Mouse (Mus musculus) spleen, adult 10 weeks (tissue): Measurements from ENCODE around the gene Timm17b. TPM values are rescaled to one million over a fixed set of nuclear protein-coding genes. Genes with fewer than 3 reads are reported as not detected.

Source experiments
- polyA plus RNA-seq: library from polyadenylated mRNA; stranded (reverse); fragments of 350-450 nt; fragmentation: Illumina TruSeq; extraction: RNeasy Lipid Tissue Mini Kit (QIAGEN cat#74804); gene quantifications from one replicate; pipeline ENCODE4 v1.2.3, GENCODE M21; 2015; ENCODE audit warnings: low replicate concordance; ENCODE audit not compliant: insufficient read depth

Gene Timm17b
- polyA plus RNA-seq: 22.6 TPM

DNA sequence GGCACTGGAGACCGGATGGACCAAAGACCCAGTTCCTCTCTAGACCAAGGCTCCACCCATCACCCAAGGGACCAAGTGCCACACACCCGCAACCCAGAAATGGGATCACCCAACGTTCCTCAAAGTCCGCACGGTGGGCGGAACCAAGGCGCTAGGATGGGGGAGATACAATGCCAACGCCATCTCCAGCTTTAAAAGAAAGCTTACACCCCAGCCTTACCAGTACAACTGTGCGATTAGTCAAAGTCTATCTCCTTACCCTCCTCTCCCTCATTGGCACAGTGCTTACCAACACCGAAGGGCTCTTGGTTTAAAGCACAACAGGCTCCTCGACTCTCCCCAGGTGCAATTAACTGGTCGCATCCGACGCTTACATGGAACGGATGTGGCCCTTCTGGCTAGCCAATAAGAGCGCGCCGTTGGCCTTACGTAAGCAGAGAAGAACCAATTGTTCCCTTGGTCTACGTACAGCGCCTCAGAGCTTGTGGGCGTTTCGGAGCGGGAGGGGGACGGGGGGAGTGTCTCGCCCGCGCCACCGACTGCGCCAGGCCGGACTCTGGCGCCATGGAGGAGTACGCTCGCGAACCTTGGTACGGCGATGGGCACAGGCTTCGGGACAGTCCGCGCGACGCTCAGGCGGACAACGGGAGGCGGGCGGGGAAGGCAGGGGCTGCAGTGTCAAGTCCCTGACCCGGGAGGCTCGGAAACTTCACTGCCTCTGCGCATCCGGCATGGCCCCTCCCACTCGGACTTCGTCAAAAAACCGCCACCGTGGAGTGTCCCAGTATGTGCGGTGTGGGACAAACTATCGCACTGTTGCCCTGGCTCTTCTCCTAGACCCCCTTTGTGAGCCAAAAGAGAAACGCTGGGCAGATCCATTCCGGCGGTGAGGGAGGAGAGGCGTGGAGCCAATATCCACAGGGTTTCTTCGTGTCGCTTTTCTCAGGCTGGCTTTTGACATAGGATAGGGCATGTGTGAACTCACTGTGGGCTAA lies at the start of gene Timm17b, which contains the start of gene Pqbp1:
Gene Timm17b (plus strand): TSS at position 478 of the 995 bp plus-strand sequence.
Gene Pqbp1 (minus strand): TSS at position 390 of the 995 bp plus-strand sequence.

GRCm38 (mm10) chrX:7878007-7878419 lies 21.1 kb upstream of the Timm17b start, which contains the start of gene Pim2:
TSS of gene Pim2 (plus strand) at chrX:7878262.

GRCm38 (mm10) chrX:7883841-7884567 lies 15.2 kb upstream of the Timm17b start, which contains the start of gene Slc35a2:
TSS of gene Slc35a2 (plus strand) at chrX:7884028.

GRCm38 (mm10) chrX:7907735-7908134 lies 8.6 kb downstream of the Timm17b start, which contains the start of gene Gm10491:
TSS of gene Gm10491 (minus strand) at chrX:7907835.

GRCm38 (mm10) chrX:7909242-7909641 lies 10.1 kb downstream of the Timm17b start, which contains the start of gene Gm10490:
TSS of gene Gm10490 (plus strand) at chrX:7909542.

GRCm38 (mm10) chrX:7919601-7920383 lies 20.6 kb downstream of the Timm17b start, which contains the start of gene Pcsk1n:
TSS of gene Pcsk1n (plus strand) at chrX:7919822.

GRCm38 (mm10) chrX:7928270-7928790 lies 29.2 kb downstream of the Timm17b start, which contains the start of gene Eras:
TSS of gene Eras (minus strand) at chrX:7928607.

GRCm38 (mm10) chrX:7947108-7947899 lies 48.1 kb downstream of the Timm17b start, which contains the start of gene Hdac6:
TSS of gene Hdac6 (minus strand) at chrX:7947889.

Other genes starting within 250 kb of the Timm17b start
- gene Prickle3, start 242.1 kb upstream of the Timm17b start, polyA plus RNA-seq: 18.5 TPM
- gene Plp2, start 228.0 kb upstream of the Timm17b start, polyA plus RNA-seq: 119 TPM
- 0.14 TPM for gene Magix, start 218.1 kb upstream of the Timm17b start, polyA plus RNA-seq
- gene Gpkow, start 202.2 kb upstream of the Timm17b start, polyA plus RNA-seq: 51.7 TPM
- 38.0 TPM for gene Wdr45, start 185.0 kb upstream of the Timm17b start, polyA plus RNA-seq
- gene Gm45208, start 177.1 kb upstream of the Timm17b start, polyA plus RNA-seq: not detected
- gene Praf2, start 170.9 kb upstream of the Timm17b start, polyA plus RNA-seq: 22.9 TPM
- 2.0 TPM for gene Ccdc120, start 148.5 kb upstream of the Timm17b start, polyA plus RNA-seq
- 28.7 TPM for gene Tfe3, start 136.8 kb upstream of the Timm17b start, polyA plus RNA-seq
- 207 TPM for gene Gripap1, start 109.6 kb upstream of the Timm17b start, polyA plus RNA-seq
- gene Kcnd1, start 77.1 kb upstream of the Timm17b start, polyA plus RNA-seq: 2.4 TPM
- 173 TPM for gene Otud5, start 58.0 kb upstream of the Timm17b start, polyA plus RNA-seq
- gene Pim2, start 21.1 kb upstream of the Timm17b start, polyA plus RNA-seq: 38.2 TPM
- 18.6 TPM for gene Slc35a2, start 15.3 kb upstream of the Timm17b start, polyA plus RNA-seq
- gene Pqbp1, start 88 bp upstream of the Timm17b start, polyA plus RNA-seq: 129 TPM
- not detected for gene Gm10491, start 8.5 kb downstream of the Timm17b start, polyA plus RNA-seq
- gene Gm10490, start 10.2 kb downstream of the Timm17b start, polyA plus RNA-seq: not detected
- not detected for gene Pcsk1n, start 20.5 kb downstream of the Timm17b start, polyA plus RNA-seq
- gene Eras, start 29.2 kb downstream of the Timm17b start, polyA plus RNA-seq: not detected
- gene Hdac6, start 48.5 kb downstream of the Timm17b start, polyA plus RNA-seq: 14.7 TPM
- 6.3 TPM for gene Gata1, start 78.7 kb downstream of the Timm17b start, polyA plus RNA-seq
- gene Glod5, start 119.1 kb downstream of the Timm17b start, polyA plus RNA-seq: not detected
- 31.7 TPM for gene Suv39h1, start 175.4 kb downstream of the Timm17b start, polyA plus RNA-seq
- 85.1 TPM for gene Was, start 191.1 kb downstream of the Timm17b start, polyA plus RNA-seq
- 44.9 TPM for gene Wdr13, start 233.5 kb downstream of the Timm17b start, polyA plus RNA-seq
- 722 TPM for gene Rbm3, start 246.5 kb downstream of the Timm17b start, polyA plus RNA-seq